Mouse (Mus musculus) MEL (cell line): Measurements from ENCODE around the gene Tmem62. TPM values are rescaled to one million over a fixed set of nuclear protein-coding genes. Genes with fewer than 3 reads are reported as not detected.
A peak's percentile ranks its signal among the peaks of the same experiment; 100 is the strongest.

Experiments used
- DNase-seq: peaks from one replicate; pipeline ENCODE4 v3.0.0; 2011; ENCODE audit warnings: low read depth, low spot score
- H3K27ac ChIP-seq: 2 replicates; pipeline ENCODE4 v1.5.1; 2012; ENCODE audit warnings: low read depth, mild to moderate bottlenecking, control low read depth, low read length, moderate library complexity; ENCODE audit not compliant: control insufficient read depth
- H3K27me3 ChIP-seq, 2 experiments: fragments of 150-350 bp in 1 of 2; sonication (generic) in 1 of 2; 2 replicates each; pipeline ENCODE4 v1.6.1; 2012; ENCODE audit warnings: low read length in 2 of 2, mild to moderate bottlenecking in 2 of 2, improper control_type of control experiment in 1 of 2, moderate library complexity in 1 of 2; ENCODE audit not compliant: insufficient read depth in 2 of 2, control insufficient read depth in 1 of 2
- H3K36me3 ChIP-seq, 2 experiments: 2 replicates each; pipeline ENCODE4 v1.6.1; 2012 to 2014; ENCODE audit warnings: low read length in 2 of 2, improper control_type of control experiment in 1 of 2, inconsistent platforms in 1 of 2, mild to moderate bottlenecking in 1 of 2; ENCODE audit not compliant: insufficient read depth in 2 of 2, control insufficient read depth in 1 of 2
- H3K4me1 ChIP-seq, 2 experiments: fragments of 150-350 bp in 1 of 2; sonication (generic) in 1 of 2; 2 replicates each; pipeline ENCODE4 v1.6.1; 2012; ENCODE audit warnings: low read length in 2 of 2, improper control_type of control experiment in 1 of 2, mild to moderate bottlenecking in 1 of 2; ENCODE audit not compliant: insufficient read depth in 2 of 2, control insufficient read depth in 1 of 2
- H3K4me3 ChIP-seq, 2 experiments: fragments of 150-350 bp in 1 of 2; sonication (generic) in 1 of 2; 2 replicates each; pipeline ENCODE4 v1.5.1; 2012; ENCODE audit warnings: low read depth in 2 of 2, low read length in 2 of 2, mild to moderate bottlenecking in 2 of 2, moderate library complexity in 2 of 2, control low read depth in 1 of 2, improper control_type of control experiment in 1 of 2; ENCODE audit not compliant: control insufficient read depth in 1 of 2, insufficient read depth in 1 of 2
- H3K79me2 ChIP-seq: 2 replicates; pipeline ENCODE4 v1.6.1; 2012; ENCODE audit warnings: mild to moderate bottlenecking, low read length, moderate library complexity; ENCODE audit not compliant: control insufficient read depth, poor library complexity, insufficient read depth
- H3K9ac ChIP-seq: 2 replicates; pipeline ENCODE4 v1.6.1; 2012; ENCODE audit warnings: low read depth, mild to moderate bottlenecking, control low read depth, low read length, moderate library complexity; ENCODE audit not compliant: control insufficient read depth, poor library complexity, severe bottlenecking
- H3K9me3 ChIP-seq: fragments of 150-350 bp; sonication (generic); replicated peaks from 2 replicates; pipeline ENCODE4 v1.6.1; 2012; ENCODE audit warnings: mild to moderate bottlenecking, low read length, improper control_type of control experiment, moderate library complexity; ENCODE audit not compliant: insufficient read depth
- CHD1 ChIP-seq: IDR thresholded peaks from 2 replicates; pipeline ENCODE4 v1.6.1; 2012; ENCODE audit warnings: low read depth, mild to moderate bottlenecking, inconsistent platforms, low read length, improper control_type of control experiment
- CHD2 ChIP-seq: IDR thresholded peaks from 2 replicates; pipeline ENCODE4 v1.6.1; 2011; ENCODE audit warnings: low read length, improper control_type of control experiment
- CTCF ChIP-seq, 3 experiments: IDR thresholded peaks in 2 of 3; conservative IDR thresholded peaks in 1 of 3; 2 replicates each; pipeline ENCODE4 v1.5.1; 2011 to 2012; ENCODE audit warnings: low read length in 3 of 3, low read depth in 2 of 3, mild to moderate bottlenecking in 2 of 3, improper control_type of control experiment in 1 of 3, inconsistent platforms in 1 of 3, mixed read lengths in 1 of 3, moderate library complexity in 1 of 3; ENCODE audit not compliant: control insufficient read depth in 1 of 3, insufficient read depth in 1 of 3, poor library complexity in 1 of 3, severe bottlenecking in 1 of 3
- E2F4 ChIP-seq: IDR thresholded peaks from 2 replicates; pipeline ENCODE4 v1.6.1; 2011; ENCODE audit warnings: low read depth, low read length, improper control_type of control experiment, borderline replicate concordance
- ELF1 ChIP-seq: IDR thresholded peaks from 2 replicates; pipeline ENCODE4 v1.6.1; 2014; ENCODE audit warnings: low read depth, mild to moderate bottlenecking, inconsistent platforms, low read length, improper control_type of control experiment, moderate library complexity
- EP300 ChIP-seq, 2 experiments: IDR thresholded peaks; 2 replicates each; pipeline ENCODE4 v1.6.1; 2011; ENCODE audit warnings: improper control_type of control experiment in 2 of 2, low read length in 2 of 2, low read depth in 1 of 2, mild to moderate bottlenecking in 1 of 2
- ETS1 ChIP-seq: IDR thresholded peaks from 2 replicates; pipeline ENCODE4 v1.6.1; 2012; ENCODE audit warnings: low read depth, mild to moderate bottlenecking, inconsistent platforms, low read length, improper control_type of control experiment, moderate library complexity
- GABPA ChIP-seq: IDR thresholded peaks from 2 replicates; pipeline ENCODE4 v1.6.1; 2012; ENCODE audit warnings: low read depth, mild to moderate bottlenecking, inconsistent platforms, low read length, improper control_type of control experiment, moderate library complexity
- HCFC1 ChIP-seq: IDR thresholded peaks from 2 replicates; pipeline ENCODE4 v1.6.1; 2012; ENCODE audit warnings: low read depth, mild to moderate bottlenecking, inconsistent platforms, low read length, improper control_type of control experiment, moderate library complexity
- JUND ChIP-seq: IDR thresholded peaks from 2 replicates; pipeline ENCODE4 v1.6.1; 2011; ENCODE audit warnings: low read depth, mild to moderate bottlenecking, improper control_type of control experiment, low read length
- KAT2A ChIP-seq: conservative IDR thresholded peaks from 2 replicates; pipeline ENCODE4 v1.6.1; 2012; ENCODE audit warnings: low read depth, low read length, improper control_type of control experiment, inconsistent platforms
- MAFK ChIP-seq: IDR thresholded peaks from 2 replicates; pipeline ENCODE4 v1.6.1; 2011; ENCODE audit warnings: low read depth, mild to moderate bottlenecking, low read length, improper control_type of control experiment, borderline replicate concordance
- MAX ChIP-seq: IDR thresholded peaks from 2 replicates; pipeline ENCODE4 v1.6.1; 2011; ENCODE audit warnings: low read length, improper control_type of control experiment
- MAZ ChIP-seq: IDR thresholded peaks from 2 replicates; pipeline ENCODE4 v1.6.1; 2012; ENCODE audit warnings: low read depth, mild to moderate bottlenecking, inconsistent platforms, low read length, improper control_type of control experiment
- MYC ChIP-seq: IDR thresholded peaks from 2 replicates; pipeline ENCODE4 v1.6.1; 2011; ENCODE audit warnings: low read depth, mild to moderate bottlenecking, low read length, improper control_type of control experiment, moderate library complexity
- NELFE ChIP-seq: IDR thresholded peaks from 2 replicates; pipeline ENCODE4 v1.6.1; 2011; ENCODE audit warnings: low read depth, low read length, improper control_type of control experiment
- POLR2A ChIP-seq, 2 experiments: IDR thresholded peaks; 2 replicates each; pipeline ENCODE4 v1.6.1; 2011 to 2012; ENCODE audit warnings: low read length in 2 of 2, mild to moderate bottlenecking in 2 of 2, control low read depth in 1 of 2, improper control_type of control experiment in 1 of 2, low read depth in 1 of 2, moderate library complexity in 1 of 2; ENCODE audit not compliant: control insufficient read depth in 1 of 2, insufficient read depth in 1 of 2, poor library complexity in 1 of 2
- POLR2AphosphoS5 ChIP-seq: IDR thresholded peaks from 2 replicates; pipeline ENCODE4 v1.6.1; 2012; ENCODE audit warnings: low read depth, borderline replicate concordance, mild to moderate bottlenecking, inconsistent platforms, low read length, moderate library complexity, mixed read lengths
- RAD21 ChIP-seq: IDR thresholded peaks from 2 replicates; pipeline ENCODE4 v1.6.1; 2011; ENCODE audit warnings: mild to moderate bottlenecking, low read depth, low read length, improper control_type of control experiment
- SIN3A ChIP-seq: IDR thresholded peaks from 2 replicates; pipeline ENCODE4 v1.6.1; 2012; ENCODE audit warnings: low read length, improper control_type of control experiment, inconsistent platforms
- SMC3 ChIP-seq: IDR thresholded peaks from 2 replicates; pipeline ENCODE4 v1.6.1; 2011; ENCODE audit warnings: low read depth, low read length, improper control_type of control experiment
- TAL1 ChIP-seq: IDR thresholded peaks from 2 replicates; pipeline ENCODE4 v1.6.1; 2012; ENCODE audit warnings: mild to moderate bottlenecking, inconsistent platforms, low read length, moderate library complexity, mixed read lengths
- TCF12 ChIP-seq: IDR thresholded peaks from 2 replicates; pipeline ENCODE4 v1.6.1; 2014; ENCODE audit warnings: low read depth, mild to moderate bottlenecking, inconsistent platforms, low read length, improper control_type of control experiment, moderate library complexity
- UBTF ChIP-seq: IDR thresholded peaks from 2 replicates; pipeline ENCODE4 v1.6.1; 2012; ENCODE audit warnings: low read depth, mild to moderate bottlenecking, inconsistent platforms, low read length, improper control_type of control experiment, moderate library complexity, borderline replicate concordance; ENCODE audit not compliant: insufficient read depth
- USF1 ChIP-seq: IDR thresholded peaks from 2 replicates; pipeline ENCODE4 v1.6.1; 2014; ENCODE audit warnings: low read depth, mild to moderate bottlenecking, inconsistent platforms, low read length, improper control_type of control experiment, moderate library complexity
- USF2 ChIP-seq, 2 experiments: IDR thresholded peaks; 2 replicates each; pipeline ENCODE4 v1.6.1; 2011 to 2012; ENCODE audit warnings: improper control_type of control experiment in 2 of 2, low read length in 2 of 2, borderline replicate concordance in 1 of 2, inconsistent platforms in 1 of 2, low read depth in 1 of 2, mild to moderate bottlenecking in 1 of 2; ENCODE audit not compliant: insufficient read depth in 1 of 2
- ZMIZ1 ChIP-seq: IDR thresholded peaks from 2 replicates; pipeline ENCODE4 v1.6.1; 2012; ENCODE audit warnings: low read depth, mild to moderate bottlenecking, inconsistent platforms, low read length, improper control_type of control experiment, moderate library complexity
- ZNF384 ChIP-seq: IDR thresholded peaks from 2 replicates; pipeline ENCODE4 v1.6.1; 2012; ENCODE audit warnings: low read depth, mild to moderate bottlenecking, inconsistent platforms, low read length, improper control_type of control experiment
- polyA plus RNA-seq, 2 experiments: library from polyadenylated mRNA; stranded (reverse) in 1 of 2; unstranded in 1 of 2; fragments of >175 nt in 1 of 2; fragments of >200 nt in 1 of 2; gene quantifications; 2 replicates each; pipeline versions ENCODE4 v1.2.1 to v1.2.4; 2012; ENCODE audit warnings: low replicate concordance in 2 of 2, low read depth in 1 of 2; ENCODE audit not compliant: insufficient read length in 2 of 2, insufficient read depth in 1 of 2, missing spikeins in 1 of 2
- total RNA-seq: library from RNA; depleted of rRNA; stranded (reverse); fragments of 300-350 nt; gene quantifications from 2 replicates; pipeline ENCODE4 v1.2.3, GENCODE M21; 2012

The Tmem62 gene
- total and polyA plus RNA-seq, 3 experiments = 1.8 to 2.9 TPM; not detected in 1

DNA sequence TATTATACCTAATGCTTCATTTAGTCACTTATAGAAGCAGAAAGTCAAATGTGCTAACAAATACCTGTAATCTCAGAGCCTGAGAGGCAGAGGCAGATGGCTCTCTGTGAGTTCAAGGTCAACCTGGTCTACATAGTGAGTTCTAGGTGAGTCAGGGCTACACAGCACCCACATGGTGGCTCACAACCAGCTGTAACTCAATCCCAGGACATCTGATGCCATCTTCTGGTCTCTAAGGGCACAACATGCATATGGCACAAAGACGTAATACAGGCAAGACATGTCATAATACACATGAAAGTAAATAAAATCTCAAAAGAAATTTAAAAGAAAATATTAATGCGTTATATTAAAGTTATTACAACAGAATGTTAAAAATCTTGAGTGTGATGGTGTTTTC lies 26.8 kb downstream of the Tmem62 start (continued):
- TF ChIP-seq MAZ (no peak), RAD21 (peak; percentile 61), ETS1 (no peak), EP300 (IDR thresholded peaks at IDR 0.05; ENCODE audit: low read depth in 1 of 2, low read length in 2 of 2) (no peak), KAT2A (no peak), POLR2A (IDR thresholded peaks at IDR 0.05; ENCODE audit: control insufficient read depth in 1 of 2, insufficient read depth in 1 of 2, low read depth in 1 of 2, low read length in 2 of 2, poor library complexity in 1 of 2) (no peak), TAL1 (no peak), NELFE (no peak), SIN3A (no peak), ZNF384 (no peak), UBTF (no peak), USF2 (IDR thresholded peaks at IDR 0.05; ENCODE audit: borderline replicate concordance in 1 of 2, insufficient read depth in 1 of 2, low read depth in 1 of 2, low read length in 2 of 2) (no peak), CHD2 (no peak), MAFK (no peak), CHD1 (no peak), CTCF (IDR thresholded peaks at IDR 0.05 in 2 of 3, conservative IDR thresholded peaks at IDR 0.05 in 1 of 3; ENCODE audit: control insufficient read depth in 1 of 3, insufficient read depth in 1 of 3, low read depth in 2 of 3, low read length in 3 of 3, poor library complexity in 1 of 3, severe bottlenecking in 1 of 3) (peak; percentile 23 to 73 (median 26); a peak in 5 of 6 replicates), MYC (peak; percentile 47; the same call in 1 of the 2 replicates), E2F4 (no peak)

DNA sequence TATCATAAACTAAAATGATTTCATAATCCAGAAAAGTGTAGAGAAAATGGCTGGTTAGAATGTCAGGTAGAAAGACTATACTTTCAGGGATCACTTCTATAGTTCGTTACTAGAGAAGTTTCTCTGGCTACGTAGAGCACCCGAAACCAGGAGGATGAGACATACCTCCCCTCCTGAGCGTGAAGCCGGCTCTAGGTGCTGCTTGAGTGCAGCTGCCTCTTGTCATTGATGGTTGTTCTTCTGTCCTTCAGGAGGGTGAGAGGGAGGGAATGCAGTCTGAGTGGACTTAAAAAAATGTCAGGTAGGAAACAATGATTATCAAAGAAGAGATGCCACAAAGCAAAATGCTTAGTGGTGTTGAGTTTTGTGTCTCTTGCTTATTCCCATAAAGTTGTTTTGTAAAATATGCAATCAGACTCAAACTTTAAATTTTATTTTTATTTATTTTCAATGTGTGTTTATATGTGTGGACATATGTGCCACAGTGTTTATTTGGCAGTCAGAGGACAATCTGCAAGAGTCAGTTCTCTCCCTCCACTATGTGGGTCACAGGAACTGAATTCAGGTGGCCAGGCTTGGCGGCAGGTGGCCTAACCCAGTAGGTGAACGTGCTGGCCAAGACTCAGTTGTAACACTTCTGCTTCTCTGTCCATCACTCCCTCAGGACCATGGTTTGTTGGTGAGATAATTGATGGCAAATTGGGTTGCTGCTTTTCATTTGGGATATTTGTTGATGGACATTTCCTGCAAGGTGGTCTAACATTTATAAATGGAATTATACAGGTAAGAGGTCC lies 27.4 kb downstream of the Tmem62 start:
- no peak overlapping the region for H3K27ac ChIP-seq
- DNase-seq = no peak
- no peaks in the 10 kb centered on the region for H3K9me3 ChIP-seq
- no peak overlapping the region for H3K9ac ChIP-seq
- H3K79me2 ChIP-seq = peaks cover 2% of the 10 kb centered on the region
- TF ChIP-seq SMC3 (no peak), GABPA (no peak), POLR2A (IDR thresholded peaks at IDR 0.05; ENCODE audit: control insufficient read depth in 1 of 2, insufficient read depth in 1 of 2, low read depth in 1 of 2, low read length in 2 of 2, poor library complexity in 1 of 2) (no peak), ETS1 (no peak), HCFC1 (no peak), ZMIZ1 (no peak), TCF12 (no peak), ELF1 (no peak), JUND (no peak), NELFE (no peak), USF1 (no peak), USF2 (IDR thresholded peaks at IDR 0.05; ENCODE audit: borderline replicate concordance in 1 of 2, insufficient read depth in 1 of 2, low read depth in 1 of 2, low read length in 2 of 2) (no peak), CHD1 (no peak), POLR2AphosphoS5 (no peak), TAL1 (no peak), MAX (no peak)
- peaks cover 0 to 3% of the 10 kb centered on the region in 2 experiments; a peak in 1 of 4 replicates for H3K4me1 ChIP-seq
- no peaks in the 10 kb centered on the region for H3K27me3 ChIP-seq
- H3K4me3 ChIP-seq = no peak overlapping the region
- H3K36me3 ChIP-seq = peaks cover 0 to 2% of the 10 kb centered on the region in 2 experiments; a peak in 2 of 4 replicates
